Mouse (Mus musculus): ENCODE measurements around the gene Pcsk5. TPM values are rescaled to one million over a fixed set of nuclear protein-coding genes. Genes with fewer than 3 reads are reported as not detected.
A peak's percentile ranks its signal among the peaks of the same experiment; 100 is the strongest.

Gene Pcsk5
- total RNA-seq, 2 experiments from 2014 or later, result 4.4 to 4.9 TPM

- DNase-seq, result no peak
Observed at GRCm38 (mm10) chr19:17572315-17572714, 265.1 kb downstream of the Pcsk5 start.

GRCm38 (mm10) chr19:17570936-17571335 lies 266.5 kb downstream of the Pcsk5 start:
- no peak for DNase-seq

DNA sequence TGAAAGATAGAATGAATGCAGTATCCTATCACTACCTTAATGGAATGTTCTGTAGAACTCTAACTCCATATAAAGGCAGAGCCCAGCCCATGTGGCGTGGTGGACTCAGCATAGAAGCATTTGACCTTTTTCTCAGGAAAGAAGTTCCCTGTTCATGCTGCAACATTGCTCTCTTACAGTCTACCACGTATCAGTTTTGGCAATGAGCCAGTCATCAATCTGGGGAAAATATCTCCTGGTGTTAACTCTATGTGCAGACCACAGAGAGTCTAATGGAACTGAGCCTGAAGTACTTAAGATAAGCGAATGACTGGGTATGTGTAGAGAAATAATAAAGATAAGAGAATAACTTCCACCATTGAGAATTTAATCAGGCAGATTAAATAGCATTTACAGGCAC lies 270.2 kb downstream of the Pcsk5 start:
- no peak for DNase-seq

- DNase-seq, result no peak
Observed at GRCm38 (mm10) chr19:17566097-17566496, 271.3 kb downstream of the Pcsk5 start.

DNA sequence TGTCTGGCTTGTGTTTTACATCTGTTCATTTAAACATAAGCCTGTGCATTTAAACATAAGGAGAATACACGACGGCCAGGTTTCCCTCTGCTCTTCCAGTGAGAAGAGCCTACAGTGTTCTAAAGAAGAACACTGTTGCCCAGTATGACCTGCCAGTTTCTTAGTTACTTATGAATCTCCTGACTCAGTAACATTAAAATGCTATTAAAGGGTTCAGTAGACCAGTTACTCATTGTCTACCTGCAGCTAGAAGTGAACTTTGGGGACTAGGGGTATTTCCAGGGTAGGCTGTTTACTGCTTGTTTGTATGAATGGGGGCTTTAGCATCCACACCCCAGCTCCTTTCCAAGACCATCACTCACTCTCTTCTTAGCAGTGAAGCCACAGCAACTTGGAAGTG lies 278.7 kb downstream of the Pcsk5 start:
- DNase-seq, result no peak

GRCm38 (mm10) chr19:17555159-17555558 lies 282.3 kb downstream of the Pcsk5 start:
- peak; percentile 22 for DNase-seq

DNA sequence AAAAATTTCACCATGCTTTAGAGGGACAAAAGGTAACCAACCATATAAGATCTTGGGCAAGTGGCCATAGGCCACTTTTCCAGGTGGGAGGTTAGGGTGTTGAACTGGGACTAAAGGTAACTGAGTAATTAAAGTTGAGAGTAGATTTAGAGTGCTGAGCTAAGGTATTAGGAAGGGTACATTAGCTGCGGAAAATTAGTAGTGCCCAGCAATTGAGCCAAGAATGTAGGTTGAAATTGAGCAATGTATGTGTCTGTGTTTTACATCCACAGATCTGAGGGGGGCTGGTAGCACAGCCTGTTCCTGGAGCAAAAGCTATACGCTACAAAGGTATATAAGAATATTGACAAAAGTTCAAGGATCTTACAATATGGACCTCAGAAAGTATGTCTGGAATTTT lies 282.9 kb downstream of the Pcsk5 start:
- DNase-seq, result no peak

GRCm38 (mm10) chr19:17553396-17554100 lies 283.9 kb downstream of the Pcsk5 start:
- no peak for DNase-seq

GRCm38 (mm10) chr19:17528746-17529532 lies 308.5 kb downstream of the Pcsk5 start:
- DNase-seq, result no peak

DNA sequence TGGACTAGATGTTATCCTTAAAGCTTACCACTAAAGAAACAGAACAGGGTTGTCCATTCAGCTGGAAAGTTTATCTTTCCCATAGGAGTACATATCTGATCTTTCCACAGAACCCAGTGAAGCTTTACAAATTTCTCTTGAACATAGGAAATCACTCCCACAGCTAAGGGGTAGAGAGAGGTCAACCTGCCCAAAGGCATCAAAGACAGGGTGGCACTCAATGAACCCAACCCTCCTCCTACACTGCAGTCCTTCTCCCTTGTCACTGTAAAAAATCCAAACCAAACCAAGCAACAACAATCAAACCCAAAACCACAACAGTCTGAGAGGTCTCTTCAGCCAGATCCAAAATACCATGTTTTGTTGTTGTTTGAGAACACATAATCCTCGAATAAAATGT lies 311.9 kb downstream of the Pcsk5 start:
- DNase-seq, result no peak

- DNase-seq, result no peak
Observed at GRCm38 (mm10) chr19:17514456-17514855, 323.0 kb downstream of the Pcsk5 start.

- DNase-seq, result no peak
Observed at GRCm38 (mm10) chr19:17511283-17511682, 326.1 kb downstream of the Pcsk5 start.

DNA sequence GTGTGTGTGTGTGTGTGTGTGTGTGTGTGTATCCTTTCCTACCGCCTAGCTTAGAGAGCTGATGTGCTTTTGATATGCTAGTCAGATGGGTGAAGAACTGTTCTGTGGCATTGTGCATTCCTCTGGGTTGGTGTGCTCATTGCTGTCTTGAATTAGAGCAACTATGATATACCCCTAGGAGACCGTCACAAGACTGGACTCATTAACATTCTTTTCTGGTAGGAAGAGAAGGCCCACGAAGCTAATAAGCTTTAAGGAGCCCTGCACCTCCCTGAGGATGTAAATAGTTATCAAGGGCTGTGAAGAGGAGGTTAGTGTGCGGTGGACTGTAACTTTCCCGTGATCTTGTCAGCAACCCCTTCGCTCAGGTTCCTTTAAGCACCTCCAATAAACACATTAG lies 333.2 kb downstream of the Pcsk5 start:
- DNase-seq, result no peak

DNA sequence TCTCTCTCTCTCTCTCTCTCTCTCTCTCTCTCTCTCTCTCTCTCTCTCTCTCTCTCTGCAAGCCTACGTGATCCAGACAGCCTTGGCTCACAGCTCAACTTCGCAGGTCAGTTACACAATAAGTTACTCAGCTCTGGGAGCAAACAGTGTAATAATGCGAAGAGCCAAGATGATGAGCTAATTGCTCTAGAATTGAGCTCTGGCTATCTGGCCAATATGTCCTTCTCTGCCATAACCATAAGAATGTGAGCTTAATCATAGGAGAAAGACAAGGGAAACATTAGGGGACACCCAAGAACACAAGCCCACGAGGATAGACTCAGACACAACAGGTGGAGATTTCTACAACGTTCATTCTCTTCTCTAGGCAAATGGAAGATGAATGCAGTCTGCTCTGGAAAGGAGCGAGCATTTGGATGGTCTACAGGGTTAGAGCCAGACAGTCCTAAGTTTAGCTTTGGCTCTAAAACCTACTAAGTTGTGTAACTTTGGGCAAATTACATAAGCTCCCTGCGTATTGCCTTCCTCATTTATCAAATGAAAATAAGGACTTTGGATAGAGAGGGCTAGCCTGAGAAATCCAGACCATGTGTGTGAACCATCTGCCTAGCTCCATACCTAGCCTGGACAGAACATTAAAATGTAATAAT lies 338.7 kb downstream of the Pcsk5 start:
- DNase-seq, result peak; percentile 57

DNA sequence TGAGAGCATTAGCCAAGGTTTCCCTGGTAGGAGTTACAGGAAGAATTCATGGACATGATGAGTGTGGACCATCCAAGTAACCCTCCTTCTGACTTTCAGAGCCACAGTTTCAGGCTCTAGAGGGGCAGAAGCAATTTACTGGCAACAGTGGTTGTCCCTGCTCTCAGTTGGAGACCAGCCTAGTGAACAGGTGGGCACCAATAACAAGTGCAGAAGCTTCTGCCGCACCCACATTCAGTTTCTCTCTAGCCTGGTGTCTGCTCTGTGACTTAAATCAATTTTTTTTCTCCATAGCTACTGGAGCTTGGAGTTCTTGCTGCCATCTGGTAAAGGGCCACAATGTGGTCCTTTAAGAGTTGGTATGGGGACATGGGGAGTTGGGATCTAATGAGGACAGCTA lies 341.3 kb downstream of the Pcsk5 start:
- no peak for DNase-seq

GRCm38 (mm10) chr19:17491822-17492544 lies 345.4 kb downstream of the Pcsk5 start:
- no peak for DNase-seq

DNA sequence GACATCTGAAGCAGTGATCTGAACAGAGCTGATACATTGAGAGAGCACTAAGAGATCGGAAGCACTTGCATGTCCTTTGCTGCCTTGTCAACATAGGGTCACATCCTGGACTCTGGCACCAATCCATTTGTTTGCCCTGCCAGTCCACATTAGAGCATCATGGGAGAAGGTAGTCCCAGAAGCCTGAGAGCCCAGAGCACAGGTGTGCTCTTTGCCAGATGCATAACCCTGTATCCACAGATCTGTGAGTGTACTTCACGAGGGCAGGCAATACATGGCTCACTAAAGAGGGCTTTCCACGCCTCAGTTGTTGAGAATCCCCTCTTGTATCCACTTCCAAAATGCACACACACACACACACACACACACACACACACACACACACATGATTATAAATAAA lies 346.1 kb downstream of the Pcsk5 start:
- DNase-seq, result no peak

DNA sequence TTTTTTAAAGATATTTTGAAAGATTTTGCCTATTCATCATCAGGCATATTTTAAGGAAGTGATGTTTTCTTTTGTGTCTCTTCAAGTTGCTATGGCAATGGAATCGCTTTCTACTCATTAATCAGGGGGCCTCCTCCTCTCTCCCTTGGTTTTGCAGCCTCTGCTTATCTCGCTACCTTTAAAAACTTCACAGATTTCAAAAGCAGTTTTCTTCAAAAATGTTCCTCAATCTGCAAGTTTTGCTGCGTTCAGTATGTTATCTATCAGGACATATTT lies 347.6 kb downstream of the Pcsk5 start:
- DNase-seq, result no peak

- no peak for DNase-seq
Observed at GRCm38 (mm10) chr19:17489041-17489865, 348.2 kb downstream of the Pcsk5 start.

DNA sequence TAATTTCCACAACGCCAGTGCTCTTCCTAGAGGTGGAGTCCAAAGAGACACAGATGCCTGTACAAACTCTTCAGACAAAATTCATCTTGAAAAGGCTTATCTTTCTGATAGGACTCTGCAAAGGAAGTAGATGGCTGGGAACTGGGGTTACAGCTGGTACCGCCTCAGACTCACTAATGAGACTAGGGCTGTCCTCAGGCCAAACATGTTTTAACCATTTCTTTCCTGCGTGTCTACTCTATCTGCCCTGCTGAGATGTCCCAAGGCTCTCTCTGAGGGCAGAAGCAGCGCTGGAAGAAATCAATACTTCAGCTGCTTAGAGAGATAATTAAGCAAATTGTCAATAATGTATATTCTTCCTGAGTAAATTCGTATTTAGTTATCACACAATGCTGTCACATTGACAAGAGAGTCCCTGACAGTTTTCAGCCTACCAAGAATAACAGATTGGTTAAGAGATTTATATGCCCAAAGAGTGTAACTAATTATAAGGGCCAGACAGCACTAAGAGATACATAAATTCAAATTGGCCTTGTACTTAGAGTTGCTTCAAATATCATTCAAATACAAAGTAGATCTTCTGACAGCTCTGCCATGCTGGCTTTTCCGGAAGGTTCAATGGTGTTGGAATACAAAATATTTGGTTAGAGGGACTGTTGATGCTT lies 355.2 kb downstream of the Pcsk5 start:
- no peak for DNase-seq

DNA sequence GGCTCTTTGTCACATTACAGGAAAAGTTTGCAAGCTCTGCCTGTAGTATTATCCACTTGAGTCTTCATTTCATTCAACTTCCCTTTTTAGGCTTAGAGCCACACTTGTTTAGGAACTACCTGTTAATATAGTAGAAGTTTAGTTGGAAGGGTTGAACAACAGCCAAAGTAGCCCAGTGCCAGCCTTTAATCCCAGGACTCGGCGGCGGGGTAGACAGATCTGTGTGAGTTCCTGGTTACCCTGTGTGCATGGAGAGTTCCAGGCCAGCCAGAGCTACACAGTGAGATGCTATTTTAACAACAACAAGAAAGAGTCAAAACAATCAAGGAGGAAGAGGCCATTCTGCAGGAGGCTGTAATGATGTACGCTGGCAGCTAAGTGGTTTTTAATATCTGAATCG lies 358.0 kb downstream of the Pcsk5 start:
- no peak for DNase-seq
